ENCODE assay signal across 9 mouse cellular contexts in genomic region chr7:19741329-19742031, GRCm38 (mm10). TPM values are rescaled to one million over a fixed set of nuclear protein-coding genes. Genes with fewer than 3 reads are reported as not detected.
DNase-seq lines count a peak whose midpoint lies in the region; ATAC-seq and TF ChIP-seq lines count a peak whose summit lies in the region.
"Had no signal": no experiment of that assay in that cellular context is flagged by ENCODE, and none has a peak within 500 bp of the region (broad histone marks: within the 10 kb centered on the region; RNA-seq: fewer than 3 reads in every experiment).

No protein-coding gene starts in this region.

- H3K4me2 ChIP-seq in hindbrain, embryonic 13.5 days: no peak overlapping the region
- H3K4me2 ChIP-seq in limb, embryonic 12.5 days: no peak overlapping the region
- no peak overlapping the region for H3K4me2 ChIP-seq in hindbrain, embryonic 16.5 days (ENCODE audit: low read length)

- ATAC-seq in hindbrain, embryonic 13.5 days (ENCODE audit: low FRiP score): no peak
- ATAC-seq in limb, embryonic 12.5 days (ENCODE audit: insufficient number of reproducible peaks, insufficient read depth, low FRiP score, low TSS enrichment, low read depth): no peak; the same call in 1 of the 2 replicates
- no peak for ATAC-seq in erythroblast, adult 5-6 weeks (replicated peaks; ENCODE audit: low FRiP score, poor library complexity, severe bottlenecking)
- ATAC-seq in hindbrain, embryonic 16.5 days: no peak
- ATAC-seq: Patski had no signal

- 0 out of 2 replicates have a peak overlapping the region, but pooled peaks have one; percentile 9 for H3K4me3 ChIP-seq in hindbrain, embryonic 10.5 days
- H3K4me3 ChIP-seq in hindbrain, embryonic 13.5 days: no peak overlapping the region
- H3K4me3 ChIP-seq in ES-Bruce4 (ENCODE audit: low read depth, low read length): peak overlapping the region; percentile 48; the same call in 1 of the 2 replicates
- no peak overlapping the region for H3K4me3 ChIP-seq in limb, embryonic 12.5 days (replicated peaks)
- H3K4me3 ChIP-seq in hindbrain, embryonic 16.5 days (ENCODE audit: low read length): no peak overlapping the region

- H3K36me3 ChIP-seq in hindbrain, embryonic 10.5 days: peaks cover 67% of the 10 kb centered on the region
- H3K36me3 ChIP-seq in hindbrain, embryonic 13.5 days: peaks cover 46% of the 10 kb centered on the region
- peaks cover 38% of the 10 kb centered on the region for H3K36me3 ChIP-seq in ES-Bruce4 (ENCODE audit: control insufficient read depth, insufficient read depth, low read length, poor library complexity, severe bottlenecking)
- peaks cover 67% of the 10 kb centered on the region for H3K36me3 ChIP-seq in limb, embryonic 12.5 days
- H3K36me3 ChIP-seq in hindbrain, embryonic 16.5 days (ENCODE audit: control insufficient read depth, insufficient read depth, low read length): peaks cover 11% of the 10 kb centered on the region

- H3K27ac ChIP-seq in hindbrain, embryonic 10.5 days: peak overlapping the region; percentile 50
- H3K27ac ChIP-seq in hindbrain, embryonic 13.5 days: no peak overlapping the region; the same call in 1 of the 2 replicates
- H3K27ac ChIP-seq in ES-Bruce4 (ENCODE audit: insufficient read depth, low read length): peak overlapping the region; percentile 98
- peak overlapping the region; percentile 29; the same call in 1 of the 2 replicates for H3K27ac ChIP-seq in limb, embryonic 12.5 days
- H3K27ac ChIP-seq in hindbrain, embryonic 16.5 days (ENCODE audit: low read depth, low read length): no peak overlapping the region

- 4% methylated on average over 8 of the region's 8 CpGs for WGBS in hindbrain, embryonic 10.5 days
- WGBS in hindbrain, embryonic 13.5 days: 6% methylated on average over 8 of the region's 8 CpGs
- 11% methylated on average over 8 of the region's 8 CpGs for WGBS in limb, embryonic 12.5 days
- 8% methylated on average over 8 of the region's 8 CpGs for WGBS in hindbrain, embryonic 16.5 days

- DNase-seq in hindbrain, embryonic 10.5 days (ENCODE audit: low spot score): peak; percentile 47
- peak; percentile 68 for DNase-seq in embryo, embryonic 10.5 days (ENCODE audit: low spot score)
- no peak for DNase-seq in layer of hippocampus, postnatal 10 days (ENCODE audit: low spot score in 2 of 2)

- peak; percentile 99 for TF ChIP-seq EP300 in ES-Bruce4 (IDR thresholded peaks at IDR 0.05; ENCODE audit: insufficient read depth, low read depth, low read length)

- no peaks in the 10 kb centered on the region for H3K27me3 ChIP-seq in hindbrain, embryonic 10.5 days (ENCODE audit: insufficient read depth, poor library complexity, severe bottlenecking)
- no peaks in the 10 kb centered on the region for H3K27me3 ChIP-seq in hindbrain, embryonic 13.5 days
- H3K27me3 ChIP-seq in ES-Bruce4 (ENCODE audit: control insufficient read depth, insufficient read depth, low read length, poor library complexity, severe bottlenecking): no peaks in the 10 kb centered on the region
- H3K27me3 ChIP-seq in limb, embryonic 12.5 days: no peaks in the 10 kb centered on the region
- no peaks in the 10 kb centered on the region for H3K27me3 ChIP-seq in hindbrain, embryonic 16.5 days (replicated peaks; ENCODE audit: control insufficient read depth, insufficient read depth, low read length)
- H3K27me3 ChIP-seq: Patski had no signal

- TF ChIP-seq POLR2A in ES-Bruce4 (IDR thresholded peaks at IDR 0.05; ENCODE audit: insufficient read depth, low read length): no peak

- H3K9ac ChIP-seq in hindbrain, embryonic 13.5 days: no peak overlapping the region
- no peak overlapping the region for H3K9ac ChIP-seq in ES-Bruce4 (ENCODE audit: low read depth, poor library complexity, severe bottlenecking)
- no peak overlapping the region for H3K9ac ChIP-seq in limb, embryonic 12.5 days (replicated peaks)
- no peak overlapping the region for H3K9ac ChIP-seq in hindbrain, embryonic 16.5 days (ENCODE audit: low read depth, low read length)

- no peak for TF ChIP-seq CTCF in ES-Bruce4 (IDR thresholded peaks at IDR 0.05; ENCODE audit: low read depth, low read length)

- H3K4me1 ChIP-seq in hindbrain, embryonic 10.5 days (replicated peaks): peaks cover 45% of the 10 kb centered on the region
- peaks cover 28% of the 10 kb centered on the region for H3K4me1 ChIP-seq in hindbrain, embryonic 13.5 days (replicated peaks)
- H3K4me1 ChIP-seq in ES-Bruce4 (ENCODE audit: control insufficient read depth, insufficient read depth, low read length): peaks cover 18% of the 10 kb centered on the region
- H3K4me1 ChIP-seq in limb, embryonic 12.5 days (replicated peaks): peaks cover 23% of the 10 kb centered on the region
- H3K4me1 ChIP-seq in hindbrain, embryonic 16.5 days (ENCODE audit: control insufficient read depth, insufficient read depth, low read depth, low read length): peaks cover 6% of the 10 kb centered on the region

- 0 out of 2 replicates have a peak, but pooled peaks cover 4% of the 10 kb centered on the region for H3K9me3 ChIP-seq in hindbrain, embryonic 10.5 days
- no peaks in the 10 kb centered on the region for H3K9me3 ChIP-seq in hindbrain, embryonic 13.5 days
- no peaks in the 10 kb centered on the region for H3K9me3 ChIP-seq in ES-Bruce4 (replicated peaks; ENCODE audit: control insufficient read depth, insufficient read depth, low read length, poor library complexity, severe bottlenecking)
- no peaks in the 10 kb centered on the region for H3K9me3 ChIP-seq in limb, embryonic 12.5 days
- no peaks in the 10 kb centered on the region for H3K9me3 ChIP-seq in hindbrain, embryonic 16.5 days (ENCODE audit: control insufficient read depth, low read length)

RNA-seq across cellular contexts. Expression of gene Nectin2, which starts 8.8 kb away (rescaled TPM):
- polyA plus RNA-seq in hindbrain, embryonic 10.5 days (2016; fragmentation: Nextera tagmentation; extraction: Ambion mirVana): 89.0 and 99.8 TPM in 2 replicates
- 49.1 and 49.8 TPM in 2 replicates for polyA plus RNA-seq in hindbrain, embryonic 13.5 days (2015; fragmentation: Nextera tagmentation; extraction: Ambion mirVana)
- polyA plus RNA-seq in ES-Bruce4 (2011; ENCODE audit: insufficient read depth, insufficient read length, low read depth, missing spikeins): 86.7 and 97.9 TPM in 2 replicates
- polyA plus RNA-seq in limb, embryonic 12.5 days (2016; fragmentation: Nextera tagmentation; extraction: Ambion mirVana): 65.0 and 74.9 TPM in 2 replicates
- total RNA-seq in erythroblast, adult 5-6 weeks (2015; ENCODE audit: low replicate concordance): not detected in 2 replicates
- total RNA-seq in erythroblast, adult 5-6 weeks (2017; ENCODE audit: low replicate concordance): 1.0 TPM in 1 of 2 replicates, not detected in the other
- total RNA-seq in layer of hippocampus, postnatal 10 days (2021): 10 to 100 TPM; 22.2 to 22.3 TPM
- polyA plus RNA-seq in hindbrain, embryonic 16.5 days (2015; fragmentation: Nextera tagmentation; extraction: Ambion mirVana): 57.7 and 59.7 TPM in 2 replicates

RNA-seq across cellular contexts. Expression of gene Tomm40, which starts 26.2 kb away (rescaled TPM):
- 209 and 211 TPM in 2 replicates for polyA plus RNA-seq in hindbrain, embryonic 10.5 days (2016; fragmentation: Nextera tagmentation; extraction: Ambion mirVana)
- 119 and 124 TPM in 2 replicates for polyA plus RNA-seq in hindbrain, embryonic 13.5 days (2015; fragmentation: Nextera tagmentation; extraction: Ambion mirVana)
- 68.2 TPM in 2 replicates for polyA plus RNA-seq in ES-Bruce4 (2011; ENCODE audit: insufficient read depth, insufficient read length, low read depth, missing spikeins)
- polyA plus RNA-seq in limb, embryonic 12.5 days (2016; fragmentation: Nextera tagmentation; extraction: Ambion mirVana): 166 and 174 TPM in 2 replicates
- 6.5 and 8.2 TPM in 2 replicates for total RNA-seq in erythroblast, adult 5-6 weeks (2015; ENCODE audit: low replicate concordance)
- 3.4 and 9.6 TPM in 2 replicates for total RNA-seq in erythroblast, adult 5-6 weeks (2017; ENCODE audit: low replicate concordance)
- total RNA-seq in layer of hippocampus, postnatal 10 days (2021): 100 to 1,000 TPM; 113 to 115 TPM
- 134 and 135 TPM in 2 replicates for polyA plus RNA-seq in hindbrain, embryonic 16.5 days (2015; fragmentation: Nextera tagmentation; extraction: Ambion mirVana)

RNA-seq across cellular contexts. Expression of gene Bcam, which starts 29.3 kb away (rescaled TPM):
- polyA plus RNA-seq in hindbrain, embryonic 10.5 days (2016; fragmentation: Nextera tagmentation; extraction: Ambion mirVana): 46.8 and 57.3 TPM in 2 replicates
- polyA plus RNA-seq in hindbrain, embryonic 13.5 days (2015; fragmentation: Nextera tagmentation; extraction: Ambion mirVana): 8.1 and 10.7 TPM in 2 replicates
- polyA plus RNA-seq in ES-Bruce4 (2011; ENCODE audit: insufficient read depth, insufficient read length, low read depth, missing spikeins): 138 and 154 TPM in 2 replicates
- 59.7 and 63.3 TPM in 2 replicates for polyA plus RNA-seq in limb, embryonic 12.5 days (2016; fragmentation: Nextera tagmentation; extraction: Ambion mirVana)
- total RNA-seq in erythroblast, adult 5-6 weeks (2015; ENCODE audit: low replicate concordance): not detected in 2 replicates
- total RNA-seq in erythroblast, adult 5-6 weeks (2017; ENCODE audit: low replicate concordance): not detected in 2 replicates
- total RNA-seq in layer of hippocampus, postnatal 10 days (2021): 10 to 100 TPM in 1 of 2 experiments, 1 to 10 TPM in 1; 7.2 to 10.6 TPM
- polyA plus RNA-seq in hindbrain, embryonic 16.5 days (2015; fragmentation: Nextera tagmentation; extraction: Ambion mirVana): 24.4 and 24.6 TPM in 2 replicates

RNA-seq across cellular contexts. Expression of gene Apoe, which starts 42.5 kb away (rescaled TPM):
- polyA plus RNA-seq in hindbrain, embryonic 10.5 days (2016; fragmentation: Nextera tagmentation; extraction: Ambion mirVana): 179 and 230 TPM in 2 replicates
- polyA plus RNA-seq in hindbrain, embryonic 13.5 days (2015; fragmentation: Nextera tagmentation; extraction: Ambion mirVana): 339 and 374 TPM in 2 replicates
- polyA plus RNA-seq in ES-Bruce4 (2011; ENCODE audit: insufficient read depth, insufficient read length, low read depth, missing spikeins): 1,030 and 1,048 TPM in 2 replicates
- 114 and 131 TPM in 2 replicates for polyA plus RNA-seq in limb, embryonic 12.5 days (2016; fragmentation: Nextera tagmentation; extraction: Ambion mirVana)
- 53.0 and 57.3 TPM in 2 replicates for total RNA-seq in erythroblast, adult 5-6 weeks (2015; ENCODE audit: low replicate concordance)
- total RNA-seq in erythroblast, adult 5-6 weeks (2017; ENCODE audit: low replicate concordance): 220 and 224 TPM in 2 replicates
- total RNA-seq in layer of hippocampus, postnatal 10 days (2021): 1,000 to 10,000 TPM; 2,438 to 2,580 TPM
- 849 and 1,414 TPM in 2 replicates for polyA plus RNA-seq in hindbrain, embryonic 16.5 days (2015; fragmentation: Nextera tagmentation; extraction: Ambion mirVana)

RNA-seq across cellular contexts. Expression of gene Apoc1, which starts 49.0 kb away (rescaled TPM):
- polyA plus RNA-seq in hindbrain, embryonic 10.5 days (2016; fragmentation: Nextera tagmentation; extraction: Ambion mirVana): 2.2 and 2.3 TPM in 2 replicates
- 2.7 and 3.8 TPM in 2 replicates for polyA plus RNA-seq in hindbrain, embryonic 13.5 days (2015; fragmentation: Nextera tagmentation; extraction: Ambion mirVana)
- 93.2 and 95.8 TPM in 2 replicates for polyA plus RNA-seq in ES-Bruce4 (2011; ENCODE audit: insufficient read depth, insufficient read length, low read depth, missing spikeins)
- 4.6 and 7.0 TPM in 2 replicates for polyA plus RNA-seq in limb, embryonic 12.5 days (2016; fragmentation: Nextera tagmentation; extraction: Ambion mirVana)
- 5.8 TPM in 1 of 2 replicates, not detected in the other for total RNA-seq in erythroblast, adult 5-6 weeks (2015; ENCODE audit: low replicate concordance)
- 3.6 TPM in 1 of 2 replicates, not detected in the other for total RNA-seq in erythroblast, adult 5-6 weeks (2017; ENCODE audit: low replicate concordance)
- total RNA-seq in layer of hippocampus, postnatal 10 days (2021): 1 to 10 TPM; 4.3 to 6.5 TPM
- polyA plus RNA-seq in hindbrain, embryonic 16.5 days (2015; fragmentation: Nextera tagmentation; extraction: Ambion mirVana): 1.4 and 3.1 TPM in 2 replicates

Comparison
In these comparisons a context has a peak if more than half of its experiments do, and no peak if none do; other contexts are left out.
1. H3K27ac ChIP-seq: peak in hindbrain, embryonic 10.5 days (single experiment), ES-Bruce4 (single experiment) and limb, embryonic 12.5 days (single experiment); none in hindbrain, embryonic 13.5 days (single experiment) and hindbrain, embryonic 16.5 days (single experiment).
2. H3K4me3 ChIP-seq: peak in hindbrain, embryonic 10.5 days (single experiment) and ES-Bruce4 (single experiment); none in hindbrain, embryonic 13.5 days (single experiment), limb, embryonic 12.5 days (single experiment) and hindbrain, embryonic 16.5 days (single experiment).
3. DNase-seq: peak in hindbrain, embryonic 10.5 days (single experiment) and embryo, embryonic 10.5 days (single experiment); none in layer of hippocampus, postnatal 10 days (0 of 2).